Mouse (Mus musculus) thymus, postnatal 4 days (tissue): ENCODE data around the gene Dlg2.

Experiments
- DNase-seq: peaks from one replicate; pipeline ENCODE4 v3.0.0; 2021

The Dlg2 gene

GRCm38 (mm10) chr7:90540811-90541323 lies 64.4 kb downstream of the Dlg2 start:
- DNase-seq: no peak

DNA sequence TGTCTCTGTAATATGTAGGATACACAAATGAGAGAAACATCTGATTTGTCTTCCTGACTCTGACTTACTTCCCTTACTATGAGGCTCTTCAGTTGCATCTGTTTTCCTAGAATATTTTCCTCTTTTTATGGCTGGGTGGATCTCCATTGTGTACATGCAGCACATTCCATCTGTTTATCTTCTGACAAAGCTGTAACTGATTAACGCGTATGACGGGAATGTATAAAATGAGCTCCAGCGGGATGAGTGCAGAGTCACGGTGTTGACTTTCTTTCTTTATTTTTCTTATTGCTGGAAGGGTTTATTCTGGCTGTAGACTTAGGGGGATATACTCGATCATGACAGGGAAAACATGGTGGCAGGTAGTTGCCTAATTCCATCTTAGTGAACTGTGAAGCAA lies 76.9 kb downstream of the Dlg2 start:
- no peak for DNase-seq

GRCm38 (mm10) chr7:90554421-90554820 lies 77.9 kb downstream of the Dlg2 start:
- no peak for DNase-seq

DNA sequence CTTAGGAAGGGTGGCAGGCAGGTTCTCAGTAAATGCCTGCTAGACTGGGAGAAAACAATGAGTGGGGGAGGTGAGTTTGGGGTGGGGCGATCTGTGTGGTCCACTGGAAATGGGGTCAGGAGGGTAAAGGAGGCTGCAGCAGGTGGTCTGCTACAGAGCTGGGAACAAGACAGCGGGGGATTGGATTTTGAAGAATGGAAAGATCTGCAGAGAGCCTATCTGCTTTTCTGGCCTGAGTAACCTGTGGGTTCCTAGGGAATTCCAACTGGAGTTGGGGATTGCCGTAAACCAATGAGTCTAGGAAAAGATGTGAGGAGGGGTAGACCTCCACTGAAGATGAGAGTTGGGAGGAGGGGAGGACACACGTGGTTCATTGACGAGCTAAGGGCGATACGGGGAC lies 92.7 kb downstream of the Dlg2 start:
- DNase-seq: no peak

GRCm38 (mm10) chr7:90587795-90588194 lies 111.3 kb downstream of the Dlg2 start:
- DNase-seq: no peak

- DNase-seq: no peak
Observed at GRCm38 (mm10) chr7:90588318-90588717, 111.8 kb downstream of the Dlg2 start.

- DNase-seq: no peak
Observed at GRCm38 (mm10) chr7:90609764-90610163, 133.3 kb downstream of the Dlg2 start.

DNA sequence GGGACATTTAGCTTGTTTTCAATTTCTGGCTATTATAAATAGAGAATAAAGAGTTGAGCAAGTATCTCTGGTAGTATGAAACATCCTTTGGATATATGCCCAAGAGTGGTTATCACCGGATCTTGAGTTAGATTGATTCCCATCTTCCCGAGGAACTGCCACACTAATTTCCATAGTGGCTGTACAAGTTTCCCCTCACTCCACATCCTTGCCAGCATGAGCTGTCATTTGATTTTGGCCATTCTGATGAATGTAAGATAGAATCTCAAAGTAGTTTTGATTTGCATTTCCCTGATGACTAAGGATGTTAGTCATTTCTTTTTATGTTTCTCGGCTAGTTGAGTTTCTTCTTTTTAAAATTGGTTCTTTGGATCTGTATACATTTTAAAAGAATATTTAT lies 154.1 kb downstream of the Dlg2 start:
- no peak for DNase-seq

GRCm38 (mm10) chr7:90649512-90649911 lies 173.0 kb downstream of the Dlg2 start:
- DNase-seq: no peak

DNA sequence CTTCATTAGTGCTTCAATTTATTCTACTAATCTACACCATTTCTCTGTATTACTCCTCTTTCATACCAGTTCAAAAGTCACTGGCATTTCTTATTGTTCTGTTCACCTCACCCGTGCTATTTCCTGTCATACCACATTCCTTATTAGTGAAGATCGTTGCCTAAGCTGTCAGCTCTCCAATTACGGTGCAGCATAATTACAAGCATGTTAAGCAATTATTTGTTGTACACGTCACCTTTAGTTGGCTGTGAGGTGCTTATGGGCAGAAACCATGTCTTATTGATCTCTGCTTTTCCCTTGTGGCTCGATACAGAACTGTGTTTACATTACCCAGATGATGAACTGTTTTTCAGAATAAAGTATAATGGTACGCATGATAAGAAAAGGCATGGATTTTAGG lies 174.7 kb downstream of the Dlg2 start:
- no peak for DNase-seq

DNA sequence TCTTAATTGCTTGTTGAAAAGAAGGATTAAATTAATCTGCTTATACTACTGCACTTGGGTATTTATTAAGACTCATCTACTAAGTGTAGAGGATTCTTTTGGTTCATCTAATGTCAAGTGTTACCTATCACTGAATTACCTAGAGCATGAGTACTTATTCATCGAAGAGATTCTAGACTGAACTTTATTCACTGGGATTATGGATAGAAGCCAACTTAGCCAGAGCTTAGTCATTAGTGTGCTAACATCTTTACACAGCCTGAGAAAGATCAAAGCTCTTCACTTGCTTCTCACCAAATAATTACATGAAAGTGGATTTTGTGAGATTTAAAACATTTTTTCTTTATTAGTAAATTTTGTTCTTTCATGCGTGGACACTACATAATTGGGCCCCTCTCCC lies 175.1 kb downstream of the Dlg2 start:
- DNase-seq: no peak

DNA sequence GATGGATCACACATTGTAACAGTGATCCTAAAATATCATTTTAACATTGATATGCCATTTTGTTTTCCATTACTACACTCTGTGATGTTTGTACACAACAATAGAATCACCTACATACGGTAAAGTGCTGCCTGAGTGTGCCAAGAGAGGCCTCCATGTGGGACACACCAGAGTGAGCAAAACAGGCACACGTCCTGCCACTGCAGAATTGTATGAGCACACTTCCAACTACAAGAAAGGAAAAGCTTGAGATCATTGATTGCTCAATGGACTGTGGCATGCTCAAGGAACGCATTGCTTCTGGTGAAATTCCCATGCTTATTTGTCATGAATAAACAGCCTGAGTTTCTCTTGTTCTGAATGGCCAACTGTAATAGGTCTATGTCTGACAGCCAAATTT lies 182.1 kb downstream of the Dlg2 start:
- no peak for DNase-seq

GRCm38 (mm10) chr7:90694050-90694449 lies 217.6 kb downstream of the Dlg2 start:
- no peak for DNase-seq

DNA sequence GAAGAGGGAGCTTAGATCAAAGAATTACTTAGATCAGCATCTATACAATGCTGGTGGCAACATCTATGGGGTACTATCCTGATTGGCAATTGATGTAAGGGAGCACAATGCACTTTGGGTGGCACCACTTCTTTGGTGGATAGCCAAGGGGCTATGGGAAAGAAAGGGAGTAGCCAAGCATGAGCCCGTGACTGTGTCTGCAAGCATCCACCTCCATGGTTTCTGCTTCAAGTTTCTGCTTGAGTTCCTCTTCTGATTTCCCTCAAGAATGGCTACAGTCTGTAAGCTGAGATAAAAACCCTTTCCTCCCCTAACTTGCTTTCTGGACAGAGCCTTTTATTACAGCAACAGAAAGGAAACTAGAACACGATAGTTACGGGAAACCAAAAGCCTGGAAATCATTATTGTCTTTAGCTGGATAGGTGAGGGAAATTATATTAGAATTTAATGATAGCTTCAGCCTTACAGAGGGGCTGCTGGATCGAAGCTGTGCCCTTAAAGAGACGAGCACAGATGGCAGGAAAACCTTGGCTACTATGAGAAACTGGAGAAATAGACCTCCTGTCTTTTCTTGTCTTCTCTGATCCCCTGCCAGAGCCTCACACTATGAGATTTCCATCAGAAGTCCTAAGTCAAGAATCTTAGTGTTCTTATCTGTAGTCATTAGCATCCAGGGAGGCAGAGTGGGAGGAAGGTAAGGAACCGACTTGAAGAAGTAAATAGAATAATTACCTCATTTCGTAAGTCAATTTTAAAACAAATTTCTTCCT lies 219.9 kb downstream of the Dlg2 start:
- no peak for DNase-seq

- no peak for DNase-seq
Observed at GRCm38 (mm10) chr7:90703163-90703852, 226.8 kb downstream of the Dlg2 start.

DNA sequence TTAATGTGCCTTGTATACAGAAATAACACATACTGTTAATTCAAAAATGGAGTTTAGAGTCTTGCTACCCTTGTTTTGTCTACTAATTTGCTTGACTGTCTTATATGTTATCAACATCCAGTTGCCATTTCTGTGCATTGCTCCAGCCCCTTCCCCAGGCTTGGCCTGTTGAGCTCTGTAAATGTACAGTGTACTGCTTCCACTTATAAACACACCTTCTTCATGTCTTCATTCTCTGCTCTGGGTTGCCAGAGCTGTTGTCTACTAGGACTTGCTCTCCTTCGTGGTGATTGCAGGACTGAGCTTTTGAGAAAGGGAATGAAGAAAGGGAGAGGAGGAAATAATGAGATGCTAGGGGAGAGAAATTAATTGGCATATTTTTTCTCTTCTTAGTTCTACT lies 227.5 kb downstream of the Dlg2 start:
- DNase-seq: no peak

DNA sequence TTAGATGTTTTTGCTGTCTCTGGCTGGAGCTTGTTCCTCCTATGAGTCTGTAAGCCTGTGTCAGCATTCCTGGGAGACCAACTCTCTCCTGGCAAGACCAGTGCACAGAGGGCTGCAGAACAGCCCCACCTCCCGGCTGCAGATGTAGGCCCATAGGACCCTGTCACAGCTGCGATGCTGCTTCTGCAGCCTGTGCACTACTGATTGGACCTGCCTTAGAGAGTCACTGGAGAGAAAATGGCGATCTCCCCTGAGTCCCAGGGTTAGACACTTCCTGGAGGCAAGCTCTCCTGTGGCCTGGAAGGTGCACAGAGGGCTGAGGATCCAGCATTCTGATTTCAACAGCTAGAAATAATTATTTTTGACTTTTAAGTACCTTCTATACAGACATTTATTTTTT lies 257.6 kb downstream of the Dlg2 start:
- no peak for DNase-seq

DNA sequence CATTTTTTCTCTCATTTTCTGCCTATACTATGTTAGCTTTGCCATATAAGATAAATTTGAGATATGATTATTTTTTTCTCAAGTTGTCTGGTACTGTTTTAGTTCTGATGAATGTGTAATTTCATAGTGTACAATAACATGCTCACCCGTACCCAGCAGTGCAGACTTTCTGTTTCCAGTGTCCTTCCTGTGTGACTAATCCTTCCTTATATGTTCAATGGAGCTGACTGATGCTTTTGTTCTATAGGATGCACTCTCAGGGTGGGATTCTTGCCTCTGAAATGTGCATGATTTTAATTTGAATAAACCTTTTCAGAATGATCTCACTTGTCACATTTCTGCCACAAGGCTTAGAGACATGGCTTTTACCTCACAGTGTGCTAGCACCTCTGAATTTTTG lies 259.9 kb downstream of the Dlg2 start:
- DNase-seq: no peak

DNA sequence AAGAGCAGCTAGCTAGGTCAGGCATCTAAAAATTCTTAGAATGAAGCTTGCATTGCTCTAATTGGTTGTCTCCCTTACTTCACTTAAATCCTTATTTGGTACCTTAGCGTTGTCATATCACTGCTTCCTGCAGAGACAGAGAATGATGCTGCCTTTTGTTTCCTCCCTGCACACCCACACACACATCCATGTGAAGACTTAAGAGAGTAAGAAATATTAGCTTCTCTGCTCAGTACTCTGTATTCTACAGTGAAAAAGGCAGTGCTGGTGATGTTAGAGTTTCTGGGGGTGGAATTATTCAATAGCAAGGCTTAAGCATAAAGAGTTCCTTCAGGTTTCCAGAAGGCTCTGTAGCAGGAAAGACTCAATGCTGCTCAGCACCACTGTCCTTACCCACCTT lies 272.2 kb downstream of the Dlg2 start:
- DNase-seq: no peak

DNA sequence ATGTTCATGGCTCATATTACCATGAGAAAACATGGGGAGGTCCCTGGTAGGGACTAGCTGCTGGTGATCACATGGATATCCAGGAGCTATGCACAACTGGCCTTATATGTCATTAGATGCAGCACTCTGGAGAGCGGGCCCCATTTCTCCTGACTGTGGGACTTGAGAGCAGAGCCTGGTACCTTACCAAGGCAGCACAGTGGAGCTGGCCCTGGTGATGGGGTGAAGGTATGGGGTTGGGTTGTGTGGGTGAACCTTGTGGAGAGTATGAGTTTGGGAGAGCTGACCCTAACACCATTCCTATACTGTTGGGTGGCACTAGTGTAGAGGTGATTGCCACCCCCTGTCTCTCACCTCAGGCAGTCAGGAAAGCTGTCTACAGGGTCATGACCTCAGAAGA lies 311.5 kb downstream of the Dlg2 start:
- DNase-seq: no peak

GRCm38 (mm10) chr7:90791522-90791921 lies 315.1 kb downstream of the Dlg2 start:
- no peak for DNase-seq

- DNase-seq: no peak
Observed at GRCm38 (mm10) chr7:90825640-90826039, 349.2 kb downstream of the Dlg2 start.

GRCm38 (mm10) chr7:90841276-90841675 lies 364.8 kb downstream of the Dlg2 start:
- DNase-seq: no peak
